Mouse (Mus musculus) testis, adult 2 months (tissue): ENCODE measurements at regions not wholly inside any gene's neighbourhood (a gene's known extent, or its start where the extent isn't known, plus 50 kb on each side); places are given as distances from the start of the nearest gene placed in this dataset.

ENCODE experiments used
- CTCF ChIP-seq: fragments of 200-500 bp; IDR thresholded peaks from 2 replicates; pipeline ENCODE4 v1.5.1; 2012; ENCODE audit warnings: low read depth, mild to moderate bottlenecking, inconsistent platforms, low read length, moderate library complexity; ENCODE audit not compliant: control insufficient read depth, insufficient read depth, insufficient replicate concordance
- POLR2A ChIP-seq: fragments of 200-500 bp; IDR thresholded peaks from 2 replicates; pipeline ENCODE4 v1.6.1; 2012; ENCODE audit warnings: low read depth, mild to moderate bottlenecking, inconsistent platforms, low read length, moderate library complexity; ENCODE audit not compliant: control insufficient read depth

- TF ChIP-seq CTCF, result no peak
- TF ChIP-seq POLR2A, result no peak
These were observed 190.0 kb upstream of the Tacstd2 start for GRCm38 (mm10) chr6:67725611-67726010.
